In the genomic region with DNA sequence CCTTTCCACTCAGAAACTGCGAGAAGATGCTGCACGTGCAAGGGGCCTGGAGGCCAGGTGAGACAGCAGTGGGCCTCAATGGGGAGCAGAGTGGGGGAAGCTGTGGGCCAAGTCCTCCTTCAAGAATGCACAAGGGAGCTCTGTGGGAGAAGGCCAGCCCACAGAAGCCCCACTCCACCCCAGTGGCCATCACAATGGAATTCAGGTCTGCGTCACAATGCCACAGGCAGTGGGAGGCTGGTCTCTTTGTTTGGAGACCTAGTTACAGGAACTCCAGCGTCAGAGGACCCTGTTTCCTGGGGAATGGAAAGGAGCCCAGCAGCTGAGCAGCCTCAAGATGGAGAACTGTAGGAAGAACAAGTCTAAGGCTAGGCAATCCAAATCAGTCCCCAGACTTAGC, we compare ENCODE assay signal across 27 mouse cellular contexts. TPM values are rescaled to one million over a fixed set of nuclear protein-coding genes. Genes with fewer than 3 reads are reported as not detected.
DNase-seq lines count a peak whose midpoint lies in the region; ATAC-seq lines count a peak whose summit lies in the region.
"Had no signal": no experiment of that assay in that cellular context is flagged by ENCODE, and none has a peak within 500 bp of the region (broad histone marks: within the 10 kb centered on the region; RNA-seq: fewer than 3 reads in every experiment).

No protein-coding gene starts in this region.

- no peak for ATAC-seq in forebrain, embryonic 11.5 days (replicated peaks; ENCODE audit: low FRiP score)
- ATAC-seq in heart, embryonic 16.5 days (replicated peaks; ENCODE audit: extremely low read depth, insufficient read depth, low FRiP score): peak; percentile 32; the same call in 1 of the 2 replicates
- no peak for ATAC-seq in heart, embryonic 12.5 days (ENCODE audit: insufficient number of reproducible peaks, low FRiP score)
- ATAC-seq: activated CD4-positive, CD25-positive, alpha-beta regulatory T cell, adult 4 months; forebrain, embryonic 13.5 days; forebrain, postnatal 0 days; intestine, embryonic 16.5 days had no signal

- WGBS in forebrain, embryonic 10.5 days: 67% methylated on average over 4 of the region's 4 CpGs
- 58% methylated on average over 4 of the region's 4 CpGs for WGBS in forebrain, embryonic 11.5 days
- WGBS in heart, embryonic 16.5 days: 70% methylated on average over 4 of the region's 4 CpGs
- WGBS in heart, embryonic 12.5 days: 68% methylated on average over 4 of the region's 4 CpGs

- H3K9ac ChIP-seq in forebrain, embryonic 11.5 days (ENCODE audit: low read length): no peak overlapping the region
- H3K9ac ChIP-seq in heart, embryonic 16.5 days (ENCODE audit: low read length): no peak overlapping the region
- no peak overlapping the region for H3K9ac ChIP-seq in heart, embryonic 12.5 days
- H3K9ac ChIP-seq: forebrain, embryonic 13.5 days; forebrain, postnatal 0 days; heart, embryonic 13.5 days; hindbrain, embryonic 15.5 days had no signal

- no peak overlapping the region for H3K4me2 ChIP-seq in forebrain, embryonic 11.5 days (ENCODE audit: low read depth, low read length, severe bottlenecking)
- no peak overlapping the region for H3K4me2 ChIP-seq in heart, embryonic 16.5 days (ENCODE audit: low read depth, low read length)
- H3K4me2 ChIP-seq in heart, embryonic 12.5 days: no peak overlapping the region
- H3K4me2 ChIP-seq: forebrain, embryonic 13.5 days; heart, embryonic 13.5 days; hindbrain, embryonic 15.5 days had no signal

- H3K27ac ChIP-seq in forebrain, embryonic 10.5 days: peak overlapping the region; percentile 40; the same call in 1 of the 2 replicates
- no peak overlapping the region for H3K27ac ChIP-seq in forebrain, embryonic 11.5 days (ENCODE audit: low read depth, low read length)
- H3K27ac ChIP-seq in heart, embryonic 16.5 days (ENCODE audit: low read length): no peak overlapping the region
- no peak overlapping the region for H3K27ac ChIP-seq in heart, embryonic 12.5 days (ENCODE audit: poor library complexity, severe bottlenecking)
- H3K27ac ChIP-seq: forebrain, embryonic 13.5 days; heart, embryonic 13.5 days; hindbrain, embryonic 15.5 days had no signal

- H3K9me3 ChIP-seq in forebrain, embryonic 10.5 days: no peaks in the 10 kb centered on the region
- H3K9me3 ChIP-seq in forebrain, embryonic 11.5 days (ENCODE audit: control insufficient read depth, low read length): no peaks in the 10 kb centered on the region
- H3K9me3 ChIP-seq in heart, embryonic 16.5 days (replicated peaks; ENCODE audit: control insufficient read depth, low read length): no peaks in the 10 kb centered on the region
- H3K9me3 ChIP-seq in heart, embryonic 12.5 days (replicated peaks): no peaks in the 10 kb centered on the region
- H3K9me3 ChIP-seq: forebrain, embryonic 13.5 days; heart, embryonic 13.5 days; hindbrain, embryonic 15.5 days had no signal

- H3K27me3 ChIP-seq in forebrain, embryonic 10.5 days (ENCODE audit: poor library complexity, severe bottlenecking): peaks cover 9% of the 10 kb centered on the region
- no peaks in the 10 kb centered on the region; the same call in 1 of the 2 replicates for H3K27me3 ChIP-seq in forebrain, embryonic 11.5 days (ENCODE audit: control insufficient read depth, insufficient read depth, low read length)
- H3K27me3 ChIP-seq in heart, embryonic 16.5 days (ENCODE audit: control insufficient read depth, insufficient read depth, low read length): 0 out of 2 replicates have a peak, but pooled peaks cover 3% of the 10 kb centered on the region
- no peaks in the 10 kb centered on the region for H3K27me3 ChIP-seq in heart, embryonic 12.5 days (replicated peaks)
- H3K27me3 ChIP-seq: forebrain, embryonic 13.5 days; hindbrain, embryonic 15.5 days had no signal

- no peak for DNase-seq in forebrain, embryonic 10.5 days (ENCODE audit: extremely low spot score, low spot score)
- no peak for DNase-seq in forebrain, embryonic 11.5 days (ENCODE audit: low spot score)
- DNase-seq in ES-CJ7 (ENCODE audit: low read depth, low spot score): peak; percentile 28
- peak; percentile 32 for DNase-seq in retina, embryonic 14.5 days (ENCODE audit: low spot score)
- no peak for DNase-seq in adrenal gland, adult 8-10 months
- no peak for DNase-seq in cerebellum, postnatal 10 days
- DNase-seq: adrenal gland, postnatal 25 days; cerebellum, adult 18-20 months; cerebellum, adult 9-11 months; forebrain, postnatal 0 days; gastrocnemius, postnatal 36 days; heart, postnatal 14 days; kidney, adult 2 months had no signal

- peaks cover 9% of the 10 kb centered on the region for H3K4me1 ChIP-seq in forebrain, embryonic 10.5 days
- H3K4me1 ChIP-seq in forebrain, embryonic 11.5 days (replicated peaks; ENCODE audit: control insufficient read depth, insufficient read depth, low read length): no peaks in the 10 kb centered on the region
- H3K4me1 ChIP-seq in heart, embryonic 16.5 days (ENCODE audit: control insufficient read depth, insufficient read depth, low read length): peaks cover 7% of the 10 kb centered on the region
- no peaks in the 10 kb centered on the region for H3K4me1 ChIP-seq in heart, embryonic 12.5 days (replicated peaks)
- H3K4me1 ChIP-seq: forebrain, embryonic 13.5 days; hindbrain, embryonic 15.5 days had no signal

- peaks cover 40% of the 10 kb centered on the region for H3K36me3 ChIP-seq in forebrain, embryonic 10.5 days (replicated peaks)
- peaks cover 2% of the 10 kb centered on the region; the same call in 1 of the 2 replicates for H3K36me3 ChIP-seq in forebrain, embryonic 11.5 days (ENCODE audit: control insufficient read depth, insufficient read depth, low read length)
- H3K36me3 ChIP-seq in heart, embryonic 16.5 days (ENCODE audit: control insufficient read depth, insufficient read depth): peaks cover 17% of the 10 kb centered on the region
- H3K36me3 ChIP-seq in heart, embryonic 12.5 days: peaks cover 22% of the 10 kb centered on the region; the same call in 1 of the 2 replicates

- no peak overlapping the region for H3K4me3 ChIP-seq in forebrain, embryonic 10.5 days
- H3K4me3 ChIP-seq in forebrain, embryonic 11.5 days (ENCODE audit: low read depth, low read length): no peak overlapping the region
- no peak overlapping the region for H3K4me3 ChIP-seq in heart, embryonic 16.5 days (ENCODE audit: low read length)
- H3K4me3 ChIP-seq in heart, embryonic 12.5 days: no peak overlapping the region
- H3K4me3 ChIP-seq: forebrain, embryonic 13.5 days; heart, embryonic 13.5 days; hindbrain, embryonic 15.5 days had no signal

RNA-seq across cellular contexts. Expression of a gene that starts 6.8 kb away (rescaled TPM):
- polyA plus RNA-seq in forebrain, embryonic 10.5 days (2016; fragmentation: Nextera tagmentation; extraction: Ambion mirVana): not detected in 2 replicates
- polyA plus RNA-seq in forebrain, embryonic 11.5 days (2014; fragmentation: Nextera tagmentation; extraction: Ambion mirVana): not detected in 2 replicates
- polyA plus RNA-seq in heart, embryonic 16.5 days (2015; fragmentation: Nextera tagmentation; extraction: Ambion mirVana): 0.37 TPM in 1 of 2 replicates, not detected in the other
- polyA plus RNA-seq in heart, embryonic 12.5 days (2016; fragmentation: Nextera tagmentation; extraction: Ambion mirVana): 0.54 and 0.96 TPM in 2 replicates
- total RNA-seq in adrenal gland, adult 8-10 months (2022): not detected
- total RNA-seq: adrenal gland, adult 18-20 months; adrenal gland, postnatal 25 days; ES-E14; gastrocnemius, adult 8-10 months; gastrocnemius, postnatal 36 days had no signal
- polyA plus RNA-seq: activated CD4-positive, CD25-positive, alpha-beta regulatory T cell, adult 4 months; C2C12; embryonic facial prominence, embryonic 11.5 days; heart, embryonic 13.5 days; hindbrain, embryonic 11.5 days; hindbrain, embryonic 15.5 days; intestine, embryonic 16.5 days; kidney, adult 2 months had no signal

RNA-seq across cellular contexts. Expression of a gene that starts 13.2 kb away (rescaled TPM):
- 0.64 TPM in 1 of 2 replicates, not detected in the other for polyA plus RNA-seq in forebrain, embryonic 10.5 days (2016; fragmentation: Nextera tagmentation; extraction: Ambion mirVana)
- polyA plus RNA-seq in forebrain, embryonic 11.5 days (2014; fragmentation: Nextera tagmentation; extraction: Ambion mirVana): not detected in 2 replicates
- not detected in 2 replicates for polyA plus RNA-seq in heart, embryonic 16.5 days (2015; fragmentation: Nextera tagmentation; extraction: Ambion mirVana)
- not detected in 2 replicates for polyA plus RNA-seq in heart, embryonic 12.5 days (2016; fragmentation: Nextera tagmentation; extraction: Ambion mirVana)
- total RNA-seq in adrenal gland, adult 8-10 months (2022): not detected
- total RNA-seq: adrenal gland, adult 18-20 months; adrenal gland, postnatal 25 days; gastrocnemius, adult 8-10 months; gastrocnemius, postnatal 36 days; heart, adult 18-20 months; heart, postnatal 14 days had no signal
- polyA plus RNA-seq: activated CD4-positive, CD25-positive, alpha-beta regulatory T cell, adult 4 months; C2C12; embryonic facial prominence, embryonic 11.5 days; forebrain, embryonic 13.5 days; heart, embryonic 13.5 days; hindbrain, embryonic 11.5 days; hindbrain, embryonic 15.5 days; intestine, embryonic 16.5 days; kidney, adult 2 months had no signal

RNA-seq across cellular contexts. Expression of a gene that starts 25.6 kb away (rescaled TPM):
- polyA plus RNA-seq in forebrain, embryonic 10.5 days (2016; fragmentation: Nextera tagmentation; extraction: Ambion mirVana): 88.5 and 92.8 TPM in 2 replicates
- 70.5 and 81.0 TPM in 2 replicates for polyA plus RNA-seq in forebrain, embryonic 11.5 days (2014; fragmentation: Nextera tagmentation; extraction: Ambion mirVana)
- 71.6 and 78.7 TPM in 2 replicates for polyA plus RNA-seq in heart, embryonic 16.5 days (2015; fragmentation: Nextera tagmentation; extraction: Ambion mirVana)
- 66.9 and 67.2 TPM in 2 replicates for polyA plus RNA-seq in heart, embryonic 12.5 days (2016; fragmentation: Nextera tagmentation; extraction: Ambion mirVana)
- 10 to 100 TPM; 61.0 to 68.6 (median 65.5) TPM for total RNA-seq in adrenal gland, adult 8-10 months (2022)

RNA-seq across cellular contexts. Expression of a gene that starts 40.7 kb away (rescaled TPM):
- 21.4 and 22.7 TPM in 2 replicates for polyA plus RNA-seq in forebrain, embryonic 10.5 days (2016; fragmentation: Nextera tagmentation; extraction: Ambion mirVana)
- polyA plus RNA-seq in forebrain, embryonic 11.5 days (2014; fragmentation: Nextera tagmentation; extraction: Ambion mirVana): 20.5 and 21.5 TPM in 2 replicates
- polyA plus RNA-seq in heart, embryonic 16.5 days (2015; fragmentation: Nextera tagmentation; extraction: Ambion mirVana): 13.3 and 13.9 TPM in 2 replicates
- polyA plus RNA-seq in heart, embryonic 12.5 days (2016; fragmentation: Nextera tagmentation; extraction: Ambion mirVana): 15.6 and 16.1 TPM in 2 replicates
- 10 to 100 TPM in 3 of 4 experiments, 1 to 10 TPM in 1; 8.5 to 13.6 (median 11.8) TPM for total RNA-seq in adrenal gland, adult 8-10 months (2022)

RNA-seq across cellular contexts. Expression of a gene that starts 40.7 kb away (rescaled TPM):
- 21.9 and 22.0 TPM in 2 replicates for polyA plus RNA-seq in forebrain, embryonic 10.5 days (2016; fragmentation: Nextera tagmentation; extraction: Ambion mirVana)
- polyA plus RNA-seq in forebrain, embryonic 11.5 days (2014; fragmentation: Nextera tagmentation; extraction: Ambion mirVana): 17.8 and 21.5 TPM in 2 replicates
- 6.5 and 8.2 TPM in 2 replicates for polyA plus RNA-seq in heart, embryonic 16.5 days (2015; fragmentation: Nextera tagmentation; extraction: Ambion mirVana)
- polyA plus RNA-seq in heart, embryonic 12.5 days (2016; fragmentation: Nextera tagmentation; extraction: Ambion mirVana): 8.8 TPM in 2 replicates
- total RNA-seq in adrenal gland, adult 8-10 months (2022): 1 to 10 TPM; 6.6 to 8.8 (median 7.7) TPM

Comparison
In these comparisons a context has a peak if more than half of its experiments do, and no peak if none do; other contexts are left out.
1. DNase-seq: peak in ES-CJ7 (single experiment) and retina, embryonic 14.5 days (single experiment); none in forebrain, embryonic 10.5 days (single experiment), forebrain, embryonic 11.5 days (single experiment), adrenal gland, adult 8-10 months (single experiment) and cerebellum, postnatal 10 days (0 of 2).